Mouse (Mus musculus): ENCODE data around the gene Tmem143. TPM values are rescaled to one million over a fixed set of nuclear protein-coding genes. Genes with fewer than 3 reads are reported as not detected.

The Tmem143 gene
- total and polyA plus RNA-seq, 2 experiments from 2014 or later = 4.6 to 39.2 TPM

GRCm38 (mm10) chr7:45921242-45921621 is 24.5 kb downstream of the Tmem143 start, which contains the start of gene Emp3:
Gene Emp3 (minus strand): TSS chr7:45921404.
- ATAC-seq (no peak), DNase-seq (ENCODE audit: low spot score) (no peak)
- Histone ChIP-seq H3K4me3 (ENCODE audit: low read length) (peak within 1 kb of the TSS; percentile 7; the same call in 1 of the 2 replicates), H3K4me2 (ENCODE audit: low read depth, low read length) (peak within 1 kb of the TSS; percentile 28; the same call in 1 of the 2 replicates), H3K27ac (no peak within 1 kb of the TSS; the same call in 1 of the 2 replicates), H3K36me3 (ENCODE audit: insufficient read depth, low read length) (no peaks in the 10 kb centered on the region), H3K27me3 (ENCODE audit: insufficient read depth, low read length) (no peaks in the 10 kb centered on the region), H3K9ac (replicated peaks; ENCODE audit: low read length) (no peak within 1 kb of the TSS), H3K4me1 (ENCODE audit: insufficient read depth, low read length) (peaks cover 17% of the 10 kb centered on the region), H3K9me3 (ENCODE audit: low read length) (no peaks in the 10 kb centered on the region)
- 48% methylated on average over 9 of the region's 9 CpGs for WGBS
- TF ChIP-seq CTCF (IDR thresholded peaks at IDR 0.05; ENCODE audit: low read depth) = no peak

GRCm38 (mm10) chr7:45921950-45922600 is 25.3 kb downstream of the Tmem143 start:
- peak overlapping the region; percentile 87; the same call in 1 of the 2 replicates for H3K27ac ChIP-seq
- DNase-seq (ENCODE audit: low spot score) (no peak), ATAC-seq (no peak)
- H3K9ac ChIP-seq (replicated peaks; ENCODE audit: low read length) = no peak overlapping the region
- WGBS = 84% methylated on average over 12 of the region's 12 CpGs
- H3K4me1 ChIP-seq (ENCODE audit: insufficient read depth, low read length) = peaks cover 11% of the 10 kb centered on the region
- no peaks in the 10 kb centered on the region for H3K27me3 ChIP-seq (ENCODE audit: insufficient read depth, low read length)
- no peaks in the 10 kb centered on the region for H3K36me3 ChIP-seq (ENCODE audit: insufficient read depth, low read length)
- TF ChIP-seq CTCF (IDR thresholded peaks at IDR 0.05; ENCODE audit: low read depth) = no peak
- H3K4me2 ChIP-seq (ENCODE audit: low read depth, low read length) = no peak overlapping the region; the same call in 1 of the 2 replicates
- no peaks in the 10 kb centered on the region for H3K9me3 ChIP-seq (ENCODE audit: low read length)
- no peak overlapping the region for H3K4me3 ChIP-seq (ENCODE audit: low read length)

- Histone ChIP-seq H3K27me3 (ENCODE audit: insufficient read depth, low read length) (0 out of 2 replicates have a peak, but pooled peaks cover 2% of the 10 kb centered on the region), H3K4me2 (ENCODE audit: low read depth, low read length) (peak overlapping the region; percentile 74), H3K4me3 (ENCODE audit: low read length) (peak overlapping the region; percentile 45), H3K9ac (replicated peaks; ENCODE audit: low read length) (peak overlapping the region; percentile 53), H3K9me3 (ENCODE audit: low read length) (0 out of 2 replicates have a peak, but pooled peaks cover 2% of the 10 kb centered on the region), H3K4me1 (ENCODE audit: insufficient read depth, low read length) (peaks cover 5% of the 10 kb centered on the region; the same call in 1 of the 2 replicates), H3K27ac (peak overlapping the region; percentile 87), H3K36me3 (ENCODE audit: insufficient read depth, low read length) (no peaks in the 10 kb centered on the region)
- WGBS = under 1% methylated on average over 37 of the region's 37 CpGs
- ATAC-seq (peak; percentile 89), DNase-seq (ENCODE audit: low spot score) (peak; percentile 98)
- TF ChIP-seq CTCF (IDR thresholded peaks at IDR 0.05; ENCODE audit: low read depth) = no peak
Observed at GRCm38 (mm10) chr7:45922928-45923761, 26.4 kb downstream of the Tmem143 start.

- 0 out of 2 replicates have a peak, but pooled peaks cover 2% of the 10 kb centered on the region for H3K9me3 ChIP-seq (ENCODE audit: low read length)
- 0 out of 2 replicates have a peak, but pooled peaks cover 3% of the 10 kb centered on the region for H3K27me3 ChIP-seq (ENCODE audit: insufficient read depth, low read length)
- peak within 1 kb of the TSS; percentile 74 for H3K4me2 ChIP-seq (ENCODE audit: low read depth, low read length)
- DNase-seq (ENCODE audit: low spot score) = peak; percentile 62
- TF ChIP-seq CTCF (IDR thresholded peaks at IDR 0.05; ENCODE audit: low read depth) = no peak
- H3K36me3 ChIP-seq (ENCODE audit: insufficient read depth, low read length) = no peaks in the 10 kb centered on the region
- peak; percentile 76 for ATAC-seq
- peak within 1 kb of the TSS; percentile 87 for H3K27ac ChIP-seq
- 4% methylated on average over 24 of the region's 24 CpGs for WGBS
- peak within 1 kb of the TSS; percentile 45 for H3K4me3 ChIP-seq (ENCODE audit: low read length)
- H3K9ac ChIP-seq (replicated peaks; ENCODE audit: low read length) = peak within 1 kb of the TSS; percentile 53
- H3K4me1 ChIP-seq (ENCODE audit: insufficient read depth, low read length) = peaks cover 5% of the 10 kb centered on the region; the same call in 1 of the 2 replicates
Observed at GRCm38 (mm10) chr7:45923762-45924428, 27.2 kb downstream of the Tmem143 start, which contains the start of gene Ccdc114. Gene Ccdc114 (plus strand): TSS chr7:45924072.

GRCm38 (mm10) chr7:45924429-45924816 is 27.7 kb downstream of the Tmem143 start:
- Histone ChIP-seq H3K9me3 (ENCODE audit: low read length) (0 out of 2 replicates have a peak, but pooled peaks cover 2% of the 10 kb centered on the region), H3K4me1 (ENCODE audit: insufficient read depth, low read length) (peaks cover 5% of the 10 kb centered on the region; the same call in 1 of the 2 replicates), H3K27me3 (ENCODE audit: insufficient read depth, low read length) (0 out of 2 replicates have a peak, but pooled peaks cover 3% of the 10 kb centered on the region), H3K36me3 (ENCODE audit: insufficient read depth, low read length) (no peaks in the 10 kb centered on the region), H3K9ac (replicated peaks; ENCODE audit: low read length) (no peak overlapping the region), H3K4me2 (ENCODE audit: low read depth, low read length) (peak overlapping the region; percentile 74), H3K27ac (peak overlapping the region; percentile 4; the same call in 1 of the 2 replicates), H3K4me3 (ENCODE audit: low read length) (peak overlapping the region; percentile 45)
- TF ChIP-seq CTCF (IDR thresholded peaks at IDR 0.05; ENCODE audit: low read depth) = peak; percentile 45
- 17% methylated on average over 14 of the region's 14 CpGs for WGBS
- DNase-seq (ENCODE audit: low spot score) (no peak), ATAC-seq (no peak)

All from hindbrain, postnatal 0 days (tissue).